Mouse (Mus musculus) activated CD4-positive, CD25-positive, alpha-beta regulatory T cell, adult 4 months (primary cell): ENCODE measurements around the gene Foxn2. TPM values are rescaled to one million over a fixed set of nuclear protein-coding genes. Genes with fewer than 3 reads are reported as not detected.
"Not testable (repeated sequence)": the region's sequence is repeated elsewhere in the genome, so short reads cannot be mapped to it uniquely, and the experiment has no call there.

Experiments
- ATAC-seq: one replicate; pipeline ENCODE4 v1.8.0; 2017
- polyA plus RNA-seq, 2 experiments: library from polyadenylated mRNA; unstranded; fragments of 100-300 nt; shearing (Covaris generic); gene quantifications; one replicate each; pipeline ENCODE4 v1.2.1; 2017

Gene Foxn2
- polyA plus RNA-seq, 2 experiments from 2014 or later, result 34.0 to 36.1 TPM

DNA sequence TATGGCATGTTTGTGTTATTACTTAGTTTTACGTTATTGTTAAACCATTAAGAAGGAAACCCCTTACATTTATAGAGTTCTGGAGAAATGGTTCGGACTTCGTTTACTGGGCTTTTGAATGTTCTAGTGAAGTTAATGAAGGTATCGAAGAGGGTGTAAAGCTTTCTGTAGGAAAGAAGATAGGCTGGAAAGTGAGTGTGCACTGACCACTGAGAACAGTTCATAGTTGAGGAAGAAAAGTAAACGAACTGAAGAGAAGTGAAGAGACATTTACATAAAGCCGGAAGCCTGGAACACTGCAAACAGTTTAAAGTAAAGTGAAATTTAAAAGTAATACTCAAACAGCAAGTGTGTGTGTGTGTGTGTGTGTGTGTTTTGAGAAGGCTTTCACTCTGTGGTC lies 2.1 kb downstream of the Foxn2 start:
- no peak for ATAC-seq

DNA sequence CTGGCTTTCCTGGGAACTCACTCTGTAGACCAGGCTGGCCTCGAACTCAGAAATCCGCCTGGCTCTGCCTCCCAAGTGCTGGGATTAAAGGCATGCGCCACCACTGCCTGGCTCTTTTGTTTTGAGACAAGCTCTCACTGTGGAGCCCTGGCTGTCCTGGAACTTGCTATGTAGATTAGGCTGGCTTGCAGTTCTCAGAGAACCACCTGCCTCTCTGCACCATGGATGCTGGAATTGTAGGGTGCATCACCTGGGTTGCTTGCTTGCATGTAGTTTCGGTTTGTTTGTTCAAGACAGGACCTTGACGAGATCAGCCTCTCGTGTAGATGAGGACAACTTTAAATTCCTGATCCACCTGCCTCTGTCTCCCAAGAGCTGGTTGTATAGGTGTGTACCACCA lies 2.7 kb downstream of the Foxn2 start:
- no peak for ATAC-seq

DNA sequence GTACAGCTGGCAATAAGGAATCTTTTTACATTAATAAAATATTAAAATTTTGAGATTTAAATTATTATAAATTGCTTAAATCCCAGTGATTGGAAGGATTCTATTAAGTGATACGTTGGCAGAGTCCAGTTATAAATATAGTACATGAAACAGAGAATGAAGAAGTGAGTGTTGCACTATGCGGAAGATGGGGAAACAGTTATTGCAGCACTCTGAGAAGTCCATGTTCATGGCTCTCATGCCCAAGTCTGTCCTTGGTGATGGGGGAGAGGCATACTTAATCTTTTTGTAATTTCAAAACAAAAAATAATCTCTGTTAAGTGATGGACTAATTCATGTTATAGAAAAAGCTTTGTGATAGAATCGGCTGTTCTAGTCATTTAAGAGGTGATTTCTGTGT lies 17.6 kb downstream of the Foxn2 start:
- ATAC-seq, result no peak

DNA sequence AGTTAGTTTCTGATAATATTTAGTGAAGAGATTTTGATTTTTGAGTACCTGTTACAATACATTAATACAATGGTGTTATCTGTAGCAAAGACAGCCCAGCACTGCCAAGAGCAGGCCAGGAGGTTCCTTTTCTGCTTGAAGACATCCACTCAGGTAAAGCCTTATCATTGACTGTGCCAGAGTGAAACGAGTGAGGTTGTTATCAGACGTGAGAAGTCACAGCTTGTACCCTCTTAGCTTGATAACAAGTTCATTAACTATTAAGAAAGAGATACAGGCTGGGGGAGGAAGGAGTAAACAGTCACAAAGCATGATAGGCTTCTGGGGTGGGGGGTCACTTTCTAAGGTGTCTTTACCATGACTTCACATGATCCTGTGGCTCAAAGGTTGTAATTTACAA lies 19.0 kb downstream of the Foxn2 start:
- no peak for ATAC-seq

DNA sequence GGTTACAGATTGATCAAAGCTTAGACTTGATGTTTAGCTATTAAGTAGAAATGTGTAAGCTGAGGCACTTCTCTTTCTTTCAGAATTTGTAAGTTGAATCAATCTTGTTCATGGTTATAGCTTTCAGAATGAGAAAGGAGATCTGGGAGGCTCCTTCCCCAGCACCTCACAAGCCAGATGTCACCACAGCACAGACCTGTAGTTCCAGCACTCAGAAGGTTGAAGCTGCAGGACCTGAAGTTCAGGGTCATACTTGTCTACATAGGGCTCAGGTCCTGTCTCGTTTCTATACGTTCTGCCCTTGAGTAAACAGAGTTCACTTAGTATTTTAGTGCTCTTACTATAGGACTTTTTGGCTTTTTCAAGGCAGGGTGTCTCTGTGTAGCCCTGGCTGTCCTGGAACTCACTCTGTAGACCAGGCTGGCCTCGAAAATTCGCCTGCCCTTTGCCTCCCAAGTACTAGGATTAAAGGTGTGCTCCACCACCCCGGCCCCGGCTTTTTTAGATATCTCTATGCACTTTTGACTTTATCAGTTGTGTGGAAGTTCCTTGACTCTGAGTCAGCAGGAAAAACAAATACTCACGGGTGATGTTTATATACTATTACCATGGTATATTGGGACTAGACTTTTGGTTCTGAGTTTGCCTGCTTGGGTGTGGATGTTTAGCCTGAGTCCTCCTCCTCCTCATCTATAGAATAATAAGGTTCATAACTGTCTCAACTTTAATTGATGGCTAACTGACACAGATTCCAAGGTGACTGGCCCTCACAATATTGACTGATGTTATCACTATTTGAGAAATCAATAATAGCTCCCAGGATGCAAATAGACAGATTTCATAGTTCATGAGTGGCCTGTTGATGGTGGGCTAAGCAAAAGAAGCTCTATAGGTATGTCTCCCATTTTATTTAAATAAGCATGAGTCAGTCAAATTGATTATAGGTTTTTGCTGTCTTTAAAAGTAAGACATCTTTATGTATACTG lies 19.7 kb downstream of the Foxn2 start:
- ATAC-seq, result no peak

DNA sequence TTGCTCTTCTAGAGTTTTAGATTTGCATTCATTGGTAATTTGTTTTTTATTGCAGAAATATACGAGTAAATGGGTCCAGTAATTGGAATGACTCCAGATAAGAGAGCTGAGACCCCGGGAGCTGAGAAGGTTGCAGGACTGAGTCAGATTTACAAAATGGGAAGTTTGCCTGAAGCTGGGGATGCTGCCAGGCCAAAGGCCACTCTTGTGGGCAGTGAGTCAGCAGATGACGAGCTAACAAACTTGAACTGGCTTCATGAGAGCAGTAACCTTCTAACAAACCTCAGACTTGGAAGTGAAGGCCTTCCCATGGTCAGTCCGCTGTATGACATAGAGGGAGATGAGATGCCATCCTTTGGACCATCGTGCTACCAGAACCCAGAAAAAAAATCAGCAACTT lies 22.1 kb downstream of the Foxn2 start:
- ATAC-seq, result no peak

DNA sequence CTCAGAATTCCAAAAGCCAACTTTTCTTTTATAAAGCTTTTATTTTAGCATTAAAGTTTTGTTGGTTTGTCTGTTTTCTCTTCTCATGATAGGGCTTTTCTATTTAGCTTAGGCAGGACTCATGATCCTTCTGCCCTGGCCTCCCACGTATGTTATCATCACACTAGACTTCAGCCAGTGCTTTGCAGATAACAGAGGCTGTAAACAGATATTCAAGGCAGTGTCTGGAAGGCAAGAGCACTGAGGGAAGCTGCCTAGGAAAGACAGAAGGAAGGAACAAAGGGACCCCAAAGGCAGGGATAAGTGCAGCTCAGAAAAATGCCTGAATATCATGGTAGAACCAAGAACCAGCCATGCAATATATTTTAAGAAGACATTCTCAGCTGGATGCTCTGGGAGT lies 26.1 kb downstream of the Foxn2 start:
- no peak for ATAC-seq

DNA sequence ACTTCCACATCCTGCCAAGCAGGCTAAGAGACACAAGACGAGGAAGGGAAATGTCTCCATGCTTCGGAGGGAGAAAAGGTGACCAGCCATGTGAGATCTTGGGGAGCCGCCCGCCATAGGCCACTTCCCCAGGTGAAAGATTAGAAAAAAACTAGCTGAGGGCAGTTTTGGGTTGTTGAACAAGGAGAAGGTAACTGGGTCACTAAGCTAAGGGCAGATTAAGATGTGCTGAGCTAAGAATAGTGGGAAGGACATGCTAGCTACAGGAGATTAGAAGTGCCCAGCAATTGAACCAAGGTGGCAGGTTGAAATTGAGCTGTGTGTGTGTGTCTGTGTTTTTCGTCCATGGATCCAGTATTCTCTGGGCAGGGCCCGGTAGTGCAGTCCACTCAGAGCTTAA lies 27.2 kb downstream of the Foxn2 start:
- no peak for ATAC-seq

DNA sequence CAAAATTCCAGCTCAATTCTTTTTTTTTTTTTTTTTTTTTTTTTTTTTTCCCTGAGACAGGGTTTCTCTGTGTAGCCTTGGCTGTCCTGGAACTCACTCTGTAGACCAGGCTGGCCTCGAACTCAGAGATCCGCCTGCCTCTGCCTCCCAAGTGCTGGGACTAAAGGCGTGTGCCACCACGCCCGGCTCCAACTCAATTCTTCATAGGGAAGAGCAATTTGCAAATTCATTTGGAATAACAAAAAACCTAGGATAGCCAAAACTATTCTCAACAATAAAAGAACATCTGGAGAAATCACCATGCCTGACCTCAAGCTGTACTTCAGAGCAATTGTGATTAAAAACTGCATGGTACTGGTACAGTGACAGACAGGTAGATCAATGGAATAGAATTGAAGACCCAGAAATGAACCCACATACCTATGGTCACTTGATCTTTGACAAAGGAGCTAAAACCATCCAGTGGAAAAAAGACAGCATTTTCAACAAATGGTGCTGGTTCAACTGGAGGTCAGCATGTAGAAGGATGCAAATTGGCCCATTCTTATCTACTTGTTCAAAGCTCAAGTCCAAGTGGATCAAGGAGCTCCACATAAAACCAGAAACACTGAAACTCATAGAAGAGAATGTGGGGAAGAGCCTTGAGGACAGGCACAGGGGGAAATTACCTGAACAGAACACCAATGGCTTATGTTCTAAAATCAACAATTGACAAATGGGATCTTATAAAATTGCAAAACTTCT lies 28.3 kb downstream of the Foxn2 start:
- ATAC-seq, result not testable (repeated sequence)

DNA sequence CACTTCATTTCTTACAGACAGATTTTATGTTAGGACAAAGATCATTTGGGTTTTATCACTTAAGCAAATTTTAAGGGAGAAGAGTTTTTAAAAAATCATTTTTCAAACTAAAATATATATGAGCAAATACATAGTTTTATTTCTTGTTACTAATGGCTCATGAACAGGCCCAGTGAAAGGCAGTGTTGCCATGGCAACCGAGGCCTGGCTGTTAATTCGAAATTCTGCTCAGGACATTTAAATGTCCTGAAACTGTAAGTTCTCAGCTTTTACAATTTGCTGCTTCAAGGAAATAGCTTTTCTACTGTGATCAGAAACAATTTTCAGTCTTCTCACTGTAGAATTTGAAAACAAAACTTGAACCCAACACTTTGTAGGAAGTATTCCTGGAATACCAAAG lies 33.3 kb downstream of the Foxn2 start:
- no peak for ATAC-seq

DNA sequence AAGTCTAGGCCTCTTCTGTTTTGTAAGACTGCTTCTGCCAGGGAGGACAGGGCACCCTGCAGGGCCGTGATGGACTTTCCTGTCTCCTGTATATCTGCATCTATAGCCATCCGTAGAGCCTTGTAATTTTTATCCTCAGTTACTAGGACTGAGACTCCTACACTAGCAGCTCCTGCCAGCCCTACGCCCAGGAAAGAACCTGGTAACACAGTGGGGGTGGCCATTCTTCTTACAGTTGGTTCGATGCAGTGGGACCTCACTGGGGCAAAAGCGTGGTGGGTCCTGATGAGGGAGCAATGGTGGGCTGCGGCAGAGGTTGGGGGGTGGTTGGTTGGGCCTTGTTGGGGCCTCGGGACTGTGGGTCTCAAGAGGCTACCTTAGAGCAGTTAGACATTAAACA lies 36.7 kb downstream of the Foxn2 start:
- no peak for ATAC-seq

DNA sequence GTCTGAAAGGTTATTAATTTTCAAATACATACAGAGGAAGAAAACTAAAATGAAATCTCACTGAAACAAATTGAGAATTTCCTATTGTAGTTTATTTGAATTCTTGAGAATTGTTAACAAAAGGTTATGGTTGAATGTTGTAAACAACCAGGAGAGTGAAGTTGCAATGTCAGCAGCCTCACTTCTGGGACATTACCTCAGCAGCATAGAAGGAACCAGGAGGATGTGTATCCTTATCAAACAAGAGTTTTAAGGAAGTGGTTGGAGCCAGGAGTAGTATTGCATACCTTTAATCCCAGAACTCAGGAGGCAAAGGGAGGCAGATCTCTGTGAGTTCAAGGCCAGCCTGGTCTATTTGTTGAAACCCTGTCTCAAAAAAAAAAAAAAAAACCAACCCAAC lies 37.2 kb downstream of the Foxn2 start:
- ATAC-seq, result no peak

DNA sequence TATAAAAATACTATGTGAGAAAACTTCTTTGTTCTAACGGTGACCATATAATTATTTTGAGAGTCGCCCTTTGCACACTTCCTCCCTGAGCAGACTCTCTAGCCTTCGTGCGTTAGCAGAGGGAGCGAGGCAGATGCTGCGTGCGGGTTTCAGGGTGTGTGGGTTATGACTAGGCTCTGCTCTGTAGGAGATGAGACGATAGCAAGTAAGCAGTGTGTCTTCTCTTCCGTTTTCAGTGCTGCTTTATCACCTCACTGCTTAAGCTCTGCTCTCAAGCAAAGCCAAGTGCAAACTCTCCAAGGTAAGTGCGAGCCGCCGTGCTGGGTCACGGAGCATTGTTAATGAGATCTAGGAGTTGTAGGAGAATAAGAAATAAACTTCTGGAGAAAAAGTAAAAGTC lies 38.5 kb downstream of the Foxn2 start:
- peak; percentile 69 for ATAC-seq

DNA sequence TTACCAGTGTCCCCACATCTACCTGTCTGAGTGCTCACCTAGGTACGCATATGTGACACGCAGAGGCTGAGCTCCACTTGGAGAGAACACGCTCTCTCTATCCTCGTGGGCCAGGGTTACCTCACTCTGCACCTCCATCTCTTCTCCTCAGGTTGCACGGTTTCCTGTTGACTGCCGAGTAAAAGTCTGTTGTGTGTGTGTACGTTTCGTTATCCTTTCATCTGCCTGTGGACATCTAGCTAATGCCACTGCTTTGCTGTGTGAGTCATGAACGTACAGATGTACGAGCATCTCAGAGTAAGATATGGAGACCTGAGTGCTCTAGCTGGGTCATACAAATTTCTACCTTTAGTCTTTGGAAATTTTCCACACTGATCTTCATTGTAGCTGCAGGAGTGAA lies 39.9 kb downstream of the Foxn2 start:
- ATAC-seq, result peak; percentile 40

DNA sequence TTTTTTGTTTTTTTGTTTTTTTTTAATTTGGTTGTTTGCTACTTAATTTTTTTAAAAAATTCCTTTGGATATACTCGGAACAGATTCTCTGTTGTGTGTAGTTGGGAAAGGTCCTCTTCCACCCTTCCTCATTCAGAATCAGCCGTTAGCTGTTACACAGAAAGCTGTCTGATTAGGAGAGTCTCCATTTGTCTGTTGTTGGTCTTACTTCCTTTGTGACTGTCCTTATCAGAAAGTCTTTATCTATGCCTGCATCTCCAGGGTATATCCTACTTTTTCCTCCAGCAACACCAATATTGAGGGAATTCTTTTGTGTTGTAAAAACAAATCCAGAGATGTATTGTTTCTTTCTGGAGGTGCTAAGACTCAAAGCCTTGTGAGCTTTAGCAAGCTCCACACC lies 40.6 kb downstream of the Foxn2 start:
- ATAC-seq, result no peak

DNA sequence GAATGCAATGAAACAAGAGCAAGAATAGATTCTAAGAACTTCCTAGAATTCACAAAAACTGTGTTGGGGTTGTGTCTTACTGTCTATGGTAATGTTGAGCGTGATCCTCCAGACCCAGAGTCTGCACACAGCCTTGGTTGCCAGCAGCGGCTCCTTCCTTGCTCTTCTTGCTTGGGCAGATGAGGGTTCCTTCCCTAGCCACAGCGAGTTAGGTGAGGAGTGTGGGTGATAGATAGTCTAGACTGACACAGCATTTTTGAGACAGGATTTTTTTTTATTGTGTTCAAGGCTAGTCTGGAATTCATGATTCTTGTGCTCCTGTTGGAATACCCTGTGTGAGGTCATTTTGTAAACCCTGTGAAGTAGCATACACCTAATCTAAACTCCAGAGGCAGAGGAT lies 41.1 kb downstream of the Foxn2 start:
- ATAC-seq, result no peak

DNA sequence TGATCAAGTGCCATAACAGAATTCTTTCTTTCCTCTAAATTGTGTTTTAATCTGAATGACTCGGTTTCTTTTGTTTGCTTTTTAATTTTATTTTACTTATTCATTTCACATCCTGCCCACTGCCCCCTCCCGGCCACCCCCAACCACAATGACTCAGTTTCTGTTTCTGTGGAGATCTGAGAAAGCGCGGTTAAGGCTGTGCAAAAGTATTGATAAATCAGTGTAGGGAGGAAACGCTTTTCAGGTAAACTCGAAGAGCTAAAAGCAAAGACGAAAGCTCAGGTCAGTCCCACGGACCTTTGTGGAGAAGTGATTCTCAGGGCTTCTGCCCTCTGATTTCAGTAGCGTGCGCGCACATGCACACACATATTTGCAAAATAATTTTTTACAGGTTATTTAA lies 44.0 kb downstream of the Foxn2 start:
- peak; percentile 71 for ATAC-seq

DNA sequence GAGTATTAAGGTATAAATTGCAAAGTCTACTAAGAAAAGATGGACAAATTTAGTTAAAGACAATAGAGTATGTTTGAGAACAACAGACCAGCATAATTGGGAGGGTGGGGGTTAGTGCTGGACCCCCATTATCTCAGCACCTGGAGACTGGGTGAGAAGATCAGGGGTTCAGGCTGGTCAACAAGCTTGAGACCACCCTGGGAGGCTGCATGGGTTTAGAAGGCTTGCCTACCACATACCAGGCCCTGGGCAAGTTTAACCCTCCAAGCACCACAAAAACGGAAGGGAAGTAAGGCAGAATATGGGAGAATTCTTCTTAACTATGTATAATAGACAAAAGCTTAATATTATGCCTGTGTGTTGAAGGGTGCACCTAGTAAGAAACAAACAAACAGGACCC lies 44.4 kb downstream of the Foxn2 start:
- no peak for ATAC-seq

DNA sequence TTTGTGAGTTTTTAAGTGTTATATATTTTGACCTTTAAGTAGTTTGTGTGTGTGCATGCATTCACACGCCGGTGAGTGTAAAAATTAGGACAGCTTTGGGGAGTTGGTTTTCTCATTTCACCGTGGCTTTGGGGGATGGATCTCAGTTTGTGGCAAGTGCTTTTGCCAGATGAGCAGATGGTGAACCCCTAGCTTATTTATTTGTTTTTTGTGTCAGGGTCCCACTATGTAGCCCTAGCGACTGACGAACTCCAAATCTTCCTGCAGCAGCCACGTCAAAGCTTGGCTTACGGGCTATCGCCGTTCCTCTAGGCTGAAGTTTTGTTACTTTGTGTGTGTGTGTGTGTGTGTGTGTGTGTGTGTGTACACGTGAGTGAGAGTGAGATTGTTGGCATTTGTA lies 50.0 kb downstream of the Foxn2 start:
- ATAC-seq, result no peak

DNA sequence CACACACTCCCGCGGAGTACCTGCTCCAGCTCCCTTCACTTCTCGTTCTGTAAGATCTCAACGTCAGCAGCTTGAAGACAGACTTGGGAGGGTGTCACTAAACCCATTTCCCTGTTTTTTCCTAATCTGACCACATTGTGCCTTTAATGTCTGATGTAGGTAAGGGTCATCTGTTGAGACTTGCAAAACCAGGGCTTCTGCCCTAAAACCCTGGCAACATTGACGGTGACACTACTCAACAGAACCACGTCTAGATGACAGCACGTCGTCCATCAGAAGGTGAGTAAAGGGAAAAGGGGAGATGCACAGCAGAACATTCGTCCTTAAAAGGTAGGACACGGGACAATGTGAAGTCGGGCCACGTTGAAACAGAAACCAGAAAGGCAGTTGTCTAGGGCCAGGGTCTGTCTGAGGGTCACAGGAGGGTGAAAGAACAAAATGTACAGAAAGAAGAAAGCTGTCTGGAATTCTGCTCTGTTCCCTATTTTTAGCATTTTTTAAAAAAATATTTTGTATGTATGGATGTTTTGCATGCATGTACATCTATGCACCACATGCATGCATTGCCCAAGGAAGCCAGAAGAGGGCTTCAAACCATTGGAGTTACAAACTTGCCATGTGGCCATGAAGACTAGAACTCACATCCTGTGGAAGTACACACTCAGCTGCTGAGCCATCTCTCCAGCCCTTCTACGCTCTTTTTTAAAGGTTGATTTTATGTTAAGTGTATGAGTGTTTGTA lies 51.0 kb downstream of the Foxn2 start:
- peak; percentile 43 for ATAC-seq

DNA sequence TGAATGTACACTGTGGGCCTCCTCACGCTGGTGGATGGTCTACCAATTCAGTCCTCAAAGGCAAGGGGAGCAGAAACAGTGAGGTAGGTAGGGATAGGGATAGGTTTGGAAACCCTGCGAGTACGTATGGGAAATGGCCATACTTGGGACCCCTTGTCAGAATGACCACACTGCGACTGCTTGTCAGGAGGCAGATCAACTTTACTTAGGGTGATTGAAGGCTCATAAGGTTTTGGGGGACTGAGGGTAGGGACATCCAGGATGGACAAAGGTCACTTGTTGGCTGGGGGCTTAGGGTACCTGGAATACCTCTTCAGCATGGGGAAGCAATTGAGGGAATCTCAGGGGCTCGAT lies 51.6 kb downstream of the Foxn2 start:
- ATAC-seq, result no peak

DNA sequence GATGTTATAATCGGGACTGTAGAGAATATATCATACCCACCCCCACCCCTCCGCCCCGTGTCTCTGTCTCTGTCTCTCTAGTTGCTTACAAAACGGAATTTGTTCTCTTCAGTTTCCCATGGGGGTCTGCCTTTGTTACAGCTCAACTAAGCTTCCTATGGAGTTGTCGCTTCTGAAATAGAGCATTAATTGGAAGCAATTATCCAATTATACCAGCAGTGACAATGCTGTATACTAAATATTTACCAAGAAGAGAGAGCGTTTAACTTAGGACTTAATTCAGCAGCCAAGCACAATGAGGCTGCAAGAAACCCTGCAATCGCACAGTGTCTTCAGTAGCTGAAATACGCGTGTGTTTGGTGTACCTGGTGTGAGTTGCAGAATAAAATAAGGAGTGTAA lies 53.0 kb downstream of the Foxn2 start:
- ATAC-seq, result no peak

DNA sequence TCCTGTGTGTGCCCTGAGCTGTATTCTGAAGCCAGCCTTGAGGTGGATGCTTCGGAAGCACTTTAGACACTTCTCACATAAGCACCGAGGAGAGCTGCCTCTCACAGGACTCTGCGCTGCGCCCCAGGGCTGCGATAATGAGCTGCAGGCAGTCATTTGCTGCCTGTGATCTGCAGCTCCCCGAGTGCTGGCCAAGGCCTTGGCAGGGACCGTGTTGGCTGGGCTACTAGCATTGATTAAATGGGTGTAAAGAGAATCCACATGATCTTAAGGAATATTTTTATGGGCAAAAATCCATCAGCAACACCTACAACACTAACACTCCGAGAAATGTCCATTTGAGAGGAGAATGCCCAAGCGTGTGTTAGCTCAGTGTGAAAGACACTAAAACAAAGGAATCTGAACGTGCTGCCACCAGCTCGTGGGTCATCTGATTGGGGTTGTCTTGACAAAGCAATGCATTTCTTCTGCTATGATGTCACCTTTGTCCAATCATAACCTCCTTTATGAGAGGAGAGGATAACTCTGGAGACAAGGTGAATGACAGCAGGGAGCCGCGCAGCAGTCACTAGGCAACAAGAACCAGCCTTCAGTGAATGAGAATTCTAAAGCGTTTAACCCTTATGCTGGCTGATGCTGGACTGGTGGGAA lies 53.7 kb downstream of the Foxn2 start:
- ATAC-seq, result no peak
